Mouse (Mus musculus): ENCODE measurements at regions not wholly inside any gene's neighbourhood (a gene's known extent, or its start where the extent isn't known, plus 50 kb on each side); places are given as distances from the start of the nearest gene placed in this dataset.

- no peak for DNase-seq (ENCODE audit: low read depth, low spot score)
Measured at GRCm38 (mm10) chr15:31173309-31174115, 50.6 kb upstream of the Dap start.
